Mouse (Mus musculus) cortical plate, adult 2 months (tissue): Measurements from ENCODE around the gene Nqo1.

Source experiments
- CTCF ChIP-seq: fragments of 200-500 bp; IDR thresholded peaks from 2 replicates; pipeline ENCODE4 v1.5.1; 2011; ENCODE audit warnings: mild to moderate bottlenecking, control low read depth, low read length; ENCODE audit not compliant: insufficient read depth; ENCODE audit errors: extremely low read depth
- POLR2A ChIP-seq: fragments of 200-500 bp; IDR thresholded peaks from 2 replicates; pipeline ENCODE4 v1.6.1; 2011; ENCODE audit warnings: mild to moderate bottlenecking, low read length, control low read depth; ENCODE audit not compliant: insufficient read depth; ENCODE audit errors: extremely low read depth

- no peak for TF ChIP-seq CTCF
- TF ChIP-seq POLR2A, result no peak
Measured at GRCm38 (mm10) chr8:107377346-107377745, 25.7 kb downstream of the Nqo1 start.
